Mouse (Mus musculus) c-Kit-positive CD71-positive TER-119-negative erythroid progenitor cells, embryonic 14.5 days (primary cell): ENCODE data around the gene Atr.

Experiments
- DNase-seq: peaks from one replicate; pipeline ENCODE4 v3.0.0-alpha.2; 2013; ENCODE audit warnings: low read depth

Atr gene

DNA sequence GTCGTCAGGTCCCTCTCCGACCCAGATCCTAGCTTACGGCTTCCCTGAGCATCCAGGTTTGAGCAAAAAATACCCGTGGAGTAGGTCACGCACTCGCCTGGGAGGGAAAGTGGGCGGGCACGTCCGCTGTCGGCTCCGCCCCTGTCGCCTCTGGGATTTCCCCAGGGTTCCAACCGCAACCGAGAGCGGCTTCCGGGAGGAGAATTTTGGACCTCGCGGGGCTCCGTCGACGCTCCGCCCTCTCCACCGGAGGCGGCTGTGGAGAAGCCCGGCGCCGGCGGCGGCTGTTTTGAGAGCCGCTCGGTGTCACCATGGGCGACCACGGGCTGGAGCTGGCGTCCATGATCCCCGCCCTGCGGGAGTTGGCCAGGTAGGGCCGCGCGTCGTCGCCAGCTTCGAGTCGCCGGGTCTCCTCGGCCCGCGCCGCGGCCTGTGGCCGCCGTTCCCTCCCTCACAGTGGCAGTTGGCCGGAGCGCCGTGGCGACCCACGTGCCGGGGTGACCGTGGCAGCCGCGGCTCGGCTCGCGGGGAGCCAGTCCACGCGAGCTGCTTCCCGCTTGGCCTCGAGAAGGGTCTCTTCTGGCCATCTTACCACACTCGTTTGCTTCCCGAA, at the start of gene Atr:
Atr (plus strand) TSS at position 184 of the 613 bp plus-strand sequence.
- peak; percentile 89 for DNase-seq

DNA sequence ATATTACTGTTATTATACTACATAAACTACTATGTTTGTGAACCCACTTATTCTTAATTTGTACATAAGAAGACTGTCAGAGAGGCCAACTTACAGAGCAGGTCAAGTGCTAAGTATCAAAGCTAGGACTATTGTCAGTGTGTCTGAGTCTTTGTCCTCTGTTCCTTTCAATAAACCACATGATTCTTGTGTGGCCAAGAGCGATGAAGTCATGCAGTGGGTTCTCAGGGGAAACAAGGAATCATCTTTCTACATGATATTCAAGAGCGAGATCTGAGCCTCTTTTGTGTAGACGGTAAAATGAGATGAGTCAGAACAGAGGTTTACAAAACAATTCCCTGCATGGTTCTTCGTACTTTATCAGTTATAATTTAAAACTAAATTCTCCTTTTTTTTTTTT, 47.8 kb upstream of the Atr start:
- DNase-seq = no peak

DNA sequence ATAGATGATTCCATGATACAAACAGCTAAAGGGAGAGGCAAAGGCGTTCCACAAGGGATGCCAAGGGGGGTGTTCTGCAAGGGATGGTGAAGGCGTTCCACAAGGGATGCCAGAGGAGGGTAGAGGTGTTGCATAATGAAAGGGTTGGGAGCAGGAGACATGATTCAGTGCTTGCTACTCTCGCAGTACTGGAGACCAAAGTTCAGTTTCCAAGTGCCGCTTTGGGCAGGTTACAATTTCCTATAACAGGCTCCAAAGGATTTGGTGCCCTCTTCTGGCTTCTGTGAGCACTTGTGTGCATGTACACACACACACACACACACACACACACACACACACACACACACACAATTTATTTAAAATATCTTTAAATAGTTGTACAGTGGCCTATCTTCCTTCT, 45.6 kb upstream of the Atr start:
- no peak for DNase-seq

DNA sequence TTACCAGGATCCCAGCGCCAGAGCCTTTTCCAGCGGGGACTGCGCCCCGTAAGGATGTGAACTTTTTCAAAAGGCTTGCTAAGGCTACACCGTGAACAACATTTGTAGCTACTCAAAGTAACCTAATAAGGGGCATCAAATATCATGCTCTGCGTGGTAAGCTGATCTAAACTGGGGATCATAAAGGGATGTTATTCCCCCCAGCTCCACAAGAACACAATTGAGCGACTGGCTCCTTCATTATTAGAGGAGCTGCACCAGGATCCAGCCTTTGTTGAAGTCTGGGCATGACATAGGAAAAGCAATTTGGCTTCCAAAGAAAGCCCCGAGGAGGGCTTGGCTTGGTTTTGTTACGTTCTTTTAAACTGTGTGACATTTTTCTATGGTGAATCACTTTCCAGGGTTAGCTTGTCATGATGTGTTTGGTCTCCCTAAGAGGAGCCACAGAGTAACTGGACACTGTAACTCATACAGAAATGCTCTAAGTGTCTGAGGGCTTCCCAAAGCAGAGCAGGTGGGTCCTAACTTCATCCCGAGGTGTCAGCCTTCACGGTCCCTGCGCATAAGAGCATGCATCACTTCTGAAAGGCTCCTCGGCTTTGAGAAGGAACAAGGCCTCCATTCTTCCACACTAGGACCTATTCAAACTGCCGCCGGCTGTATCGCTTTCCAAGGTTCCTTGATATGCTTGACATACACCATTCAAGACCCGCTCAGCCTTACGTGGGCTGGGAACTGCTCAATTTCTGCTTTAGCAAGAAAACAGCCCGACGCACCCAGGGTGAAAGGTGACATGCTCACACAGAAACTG, 43.5 kb upstream of the Atr start:
- DNase-seq = no peak

DNA sequence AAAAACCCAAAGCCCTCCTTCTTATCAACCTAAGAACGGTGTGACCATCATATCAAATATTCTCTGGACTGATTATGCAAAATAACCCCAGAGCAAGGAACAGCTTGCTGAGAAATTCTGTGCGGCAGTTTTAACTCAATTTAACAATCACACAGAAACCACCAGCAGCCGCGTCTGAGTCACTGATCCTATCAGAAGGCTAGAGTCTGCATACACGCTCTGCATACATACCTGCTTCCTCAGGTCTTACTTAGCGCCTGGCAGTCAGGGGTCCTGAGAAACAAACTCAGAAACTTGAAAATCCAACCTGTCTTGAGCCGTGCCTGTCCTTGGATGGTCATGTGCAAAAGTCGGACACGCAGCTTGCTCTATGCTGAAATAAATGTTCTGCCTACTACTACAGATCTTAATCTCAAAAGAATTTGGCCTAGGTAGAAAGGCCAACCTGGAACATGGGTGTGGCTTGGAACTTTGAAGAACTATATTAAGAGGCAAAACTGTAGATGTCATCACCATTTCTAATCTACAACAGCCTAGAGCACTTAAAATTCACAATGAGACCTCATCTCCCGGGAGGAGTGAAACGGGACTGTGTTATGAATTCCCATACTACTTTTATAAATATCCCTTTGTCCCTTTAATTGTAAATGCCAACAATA, 42.3 kb upstream of the Atr start:
- DNase-seq = no peak

DNA sequence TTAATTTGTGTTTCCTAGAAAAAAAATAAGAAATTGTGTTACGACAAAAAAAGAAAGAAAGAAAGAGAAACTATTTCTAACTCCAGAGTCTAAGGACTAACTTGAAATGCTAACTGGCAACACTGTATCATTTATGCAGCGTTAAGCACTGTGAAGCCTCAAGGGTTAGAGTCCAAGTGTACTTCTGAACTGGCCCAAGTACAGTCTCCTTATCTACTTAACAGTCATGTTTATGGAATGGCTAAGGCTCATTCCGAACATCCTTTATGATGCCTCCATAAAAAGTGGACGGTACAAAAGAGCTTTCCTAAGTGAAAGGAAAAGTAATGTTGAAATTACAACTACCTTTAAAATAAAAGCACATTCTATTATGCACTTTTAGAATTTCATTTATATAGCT, 41.7 kb upstream of the Atr start:
- no peak for DNase-seq

DNA sequence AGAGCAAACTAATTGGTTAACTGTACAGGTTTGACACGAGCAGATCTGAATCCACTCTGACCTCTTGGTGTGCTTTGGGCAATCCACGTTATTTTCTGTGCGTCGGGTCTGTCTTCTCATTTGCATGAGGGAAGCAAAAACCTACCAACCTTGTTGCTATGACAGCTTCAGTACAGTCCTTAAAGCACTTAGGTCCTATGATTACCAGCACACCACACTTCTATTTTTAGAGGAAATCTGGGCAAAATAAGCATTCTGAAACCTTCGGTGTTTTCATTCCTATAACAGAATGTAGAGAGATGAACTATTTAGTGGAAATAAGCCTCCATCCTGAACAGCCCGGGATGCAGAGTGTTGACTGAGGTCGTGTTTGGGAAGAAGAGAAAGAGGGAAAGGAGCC, 34.9 kb upstream of the Atr start:
- no peak for DNase-seq

DNA sequence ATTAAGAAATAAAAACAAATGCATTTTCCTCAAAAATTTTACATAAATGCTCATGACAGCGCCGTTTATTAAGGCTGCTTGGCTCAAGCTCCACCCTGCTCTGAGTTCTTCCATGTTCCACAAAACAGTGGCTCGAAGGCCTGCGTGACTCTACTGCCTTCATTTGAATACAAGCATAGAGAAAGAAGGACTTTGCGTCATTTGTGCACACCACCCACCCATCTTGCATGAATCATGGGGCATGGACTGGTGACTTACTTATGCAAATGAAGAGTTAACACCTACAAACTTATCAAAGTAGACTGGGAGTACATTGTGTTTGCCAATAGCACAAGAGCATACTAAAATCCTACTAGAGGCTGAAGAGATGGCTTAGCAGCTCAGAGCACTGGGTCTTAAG, 29.8 kb upstream of the Atr start:
- no peak for DNase-seq

DNA sequence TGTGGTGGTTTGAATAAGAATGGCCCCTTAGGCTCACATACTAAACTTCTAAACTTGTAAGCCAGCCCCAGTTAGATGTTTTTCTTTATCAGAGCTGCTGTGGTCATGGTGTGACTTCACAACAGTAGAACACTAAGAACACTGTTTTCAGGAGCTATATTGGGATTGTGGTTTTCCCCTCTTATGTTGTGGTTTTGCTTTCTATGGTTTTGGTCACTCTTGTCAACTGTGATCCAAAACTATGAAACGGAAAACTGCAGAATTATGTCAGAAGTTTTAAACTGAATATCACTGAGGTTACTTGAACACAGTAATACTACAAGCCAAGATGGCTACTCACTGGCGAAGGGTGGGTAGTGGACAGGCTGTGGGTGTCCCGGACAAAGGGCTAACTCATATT, 24.6 kb upstream of the Atr start:
- no peak for DNase-seq

DNA sequence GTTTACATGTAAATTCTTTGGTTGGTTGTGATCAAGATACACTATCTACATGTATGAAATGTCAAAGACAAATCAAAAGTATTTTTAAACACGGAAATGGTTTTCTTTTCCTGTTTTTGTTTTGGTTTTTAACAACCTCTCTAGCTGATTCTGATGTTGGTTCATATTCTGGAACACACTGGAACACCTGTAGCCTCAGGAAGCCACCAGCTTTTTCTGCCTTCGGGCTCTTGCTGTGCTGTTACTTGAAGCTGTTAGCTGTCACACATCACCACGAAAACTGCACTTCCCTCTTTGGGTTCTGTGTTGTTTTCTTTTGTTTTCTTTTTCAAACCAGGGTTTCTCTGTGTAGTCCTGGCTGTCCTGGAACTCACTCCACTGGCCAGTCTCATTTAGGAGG, 22.6 kb upstream of the Atr start:
- DNase-seq = no peak

DNA sequence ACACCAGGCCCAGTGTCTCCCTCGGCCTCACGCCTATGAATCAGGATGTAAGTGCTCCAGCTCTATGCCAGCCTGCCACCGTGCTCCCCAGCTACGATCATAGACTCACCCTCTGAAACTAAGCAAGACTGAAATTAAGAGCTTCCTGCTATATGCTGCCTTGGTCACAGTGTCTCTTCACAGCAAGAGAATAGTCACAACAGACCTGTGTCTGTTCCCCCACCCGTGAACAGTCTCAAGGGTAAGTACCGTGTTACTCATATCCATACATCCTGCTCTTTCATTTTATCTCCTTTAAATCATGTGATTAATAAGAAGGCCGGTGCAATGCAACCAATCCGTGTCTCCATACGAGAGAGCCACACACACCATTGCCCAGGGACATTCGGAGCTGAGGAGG, 21.7 kb upstream of the Atr start:
- no peak for DNase-seq

DNA sequence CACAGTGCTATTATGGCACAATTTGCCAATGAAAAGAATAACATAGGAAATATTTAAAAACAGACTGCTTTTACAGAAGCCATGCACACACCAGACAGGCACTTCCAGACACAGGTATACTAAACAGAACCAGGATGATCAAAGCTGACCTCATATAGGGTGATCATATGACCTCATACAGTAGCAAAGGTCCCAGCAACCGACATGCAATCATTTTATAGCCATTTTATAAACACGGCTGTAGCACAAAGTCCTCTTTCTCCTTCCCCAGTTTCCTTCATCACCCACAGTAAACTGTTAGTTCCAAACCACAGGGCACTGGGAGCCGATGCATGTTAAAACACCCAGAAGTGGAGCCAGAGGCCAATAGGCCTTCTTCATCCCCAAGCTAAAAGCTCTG, 18.0 kb upstream of the Atr start:
- DNase-seq = no peak

DNA sequence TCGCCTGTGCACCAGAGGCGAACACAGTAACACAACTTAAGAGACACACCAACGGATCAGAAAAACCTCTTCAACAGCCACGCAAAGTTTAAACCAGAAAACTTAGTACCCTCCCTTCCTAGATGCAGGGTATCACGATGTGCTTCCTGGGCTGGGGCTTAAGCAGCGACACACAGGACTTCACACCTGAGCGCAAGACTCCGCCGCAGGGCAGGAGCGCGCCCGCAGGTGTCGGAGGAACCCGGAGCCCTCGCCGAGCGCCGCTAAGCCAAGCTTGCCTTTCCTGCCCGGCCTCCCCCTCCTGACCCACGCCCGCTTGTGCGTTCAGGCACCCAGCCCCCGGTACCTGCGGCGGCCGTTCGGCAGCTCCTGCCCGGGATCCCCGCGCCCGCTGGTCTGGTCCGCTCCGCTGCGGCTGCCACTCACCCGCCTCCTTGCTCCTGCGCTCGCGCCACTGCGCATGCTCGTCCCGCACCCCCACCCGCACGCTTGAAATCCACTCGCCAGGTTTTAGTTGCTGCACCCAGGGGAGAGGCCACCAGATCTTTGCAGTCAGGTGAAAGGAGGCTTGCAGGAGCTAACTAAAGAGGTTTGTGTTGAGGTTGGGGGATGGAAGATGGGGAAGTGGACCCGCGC, 12.5 kb upstream of the Atr start, which contains the start of gene Pls1:
Pls1 (minus strand) TSS at position 487 of the 636 bp plus-strand sequence.
- no peak for DNase-seq

DNA sequence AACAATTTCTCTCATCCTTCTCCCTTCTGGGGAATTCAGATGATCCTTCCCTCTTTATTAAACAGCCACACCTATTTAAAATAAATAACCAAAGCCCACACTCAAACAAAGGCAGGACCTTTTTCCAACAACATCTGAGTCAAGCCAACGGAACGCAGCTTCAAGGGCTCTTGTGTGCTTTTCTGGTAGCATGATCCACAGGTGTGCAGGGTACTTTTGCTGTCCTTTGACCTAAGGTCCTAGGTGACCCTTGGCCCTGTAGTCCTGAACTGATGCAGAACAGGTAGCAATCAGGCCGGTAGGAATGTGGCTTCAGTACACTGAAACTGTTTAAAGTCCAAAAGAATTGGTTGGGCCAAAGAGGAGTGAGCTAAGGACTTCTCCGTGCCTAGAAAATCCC, 11.7 kb upstream of the Atr start:
- no peak for DNase-seq

DNA sequence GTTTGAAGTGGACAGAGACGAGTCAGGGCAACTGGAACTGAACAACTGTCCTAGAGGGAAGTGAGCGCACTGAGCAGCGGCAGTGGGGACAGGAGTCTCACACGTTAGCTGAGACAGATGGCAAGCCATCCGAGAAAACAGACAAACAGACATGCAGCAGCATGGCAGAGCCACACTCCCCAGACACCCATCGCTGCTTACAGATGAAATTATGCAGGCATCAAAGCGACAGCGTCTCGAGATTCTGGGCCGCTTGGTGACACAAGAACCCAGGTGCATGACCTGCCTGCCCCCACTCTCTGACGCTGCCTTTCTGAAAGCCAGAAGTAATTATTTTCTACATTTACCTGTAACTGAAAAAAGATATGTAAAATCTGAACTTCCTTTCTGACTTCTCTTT, 5.7 kb upstream of the Atr start:
- DNase-seq = no peak

DNA sequence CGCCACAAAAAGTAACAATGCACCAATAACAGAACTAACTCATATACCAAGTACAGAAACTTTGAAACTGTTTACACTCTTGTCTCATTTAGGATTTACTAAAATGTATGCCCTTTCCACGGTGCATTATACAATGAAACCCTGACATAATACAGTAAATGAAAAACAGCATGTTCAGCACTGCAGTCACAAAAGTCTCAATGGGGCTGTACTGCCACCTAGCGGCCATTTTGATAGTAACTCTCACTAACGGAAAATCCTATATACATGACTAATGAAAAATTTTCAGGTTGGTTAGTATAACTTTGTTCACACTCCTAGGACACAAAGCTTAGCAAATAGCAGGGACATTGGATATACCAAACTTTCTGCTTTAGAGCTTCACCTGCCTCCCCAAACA, 4.5 kb upstream of the Atr start:
- peak; percentile 80 for DNase-seq

DNA sequence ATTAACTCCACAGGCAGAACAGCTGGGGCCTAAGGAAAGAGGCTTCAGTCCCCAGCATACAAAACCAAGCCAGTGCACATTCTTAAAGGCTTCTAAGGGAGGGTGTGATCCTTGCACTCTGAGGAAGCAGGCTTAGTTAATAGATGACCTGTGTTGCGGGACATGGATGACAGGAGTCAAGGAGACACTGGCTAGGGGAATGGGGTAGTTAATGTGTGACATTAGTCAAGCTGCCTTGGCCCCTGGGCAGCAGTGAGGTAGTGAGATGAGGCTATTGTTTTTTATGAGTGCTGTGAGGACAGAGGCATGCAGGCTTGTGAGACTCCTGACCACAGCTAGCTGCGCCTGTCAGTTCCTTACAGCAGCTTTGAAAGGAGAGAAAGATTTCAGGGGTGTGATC, 2.5 kb upstream of the Atr start:
- DNase-seq = no peak

DNA sequence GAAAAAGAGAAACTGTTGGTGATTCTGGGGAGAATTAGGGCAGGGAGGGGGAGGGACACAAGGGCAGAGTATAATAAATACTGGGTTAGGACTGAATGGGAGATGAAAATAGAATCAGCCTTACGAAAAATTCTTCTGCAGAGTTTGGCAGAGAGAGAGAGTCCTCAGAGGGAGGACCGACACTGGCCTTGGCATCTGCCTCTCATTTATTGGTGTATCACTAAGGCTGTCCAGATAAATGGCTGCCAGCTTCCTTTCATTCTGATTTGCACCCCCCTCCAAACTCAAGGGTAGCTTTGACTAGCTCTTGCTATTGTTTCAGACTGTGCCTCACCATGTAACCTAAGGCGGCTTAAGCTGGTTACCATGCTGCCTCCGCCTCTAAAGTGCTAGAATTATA, 1.4 kb upstream of the Atr start:
- no peak for DNase-seq

DNA sequence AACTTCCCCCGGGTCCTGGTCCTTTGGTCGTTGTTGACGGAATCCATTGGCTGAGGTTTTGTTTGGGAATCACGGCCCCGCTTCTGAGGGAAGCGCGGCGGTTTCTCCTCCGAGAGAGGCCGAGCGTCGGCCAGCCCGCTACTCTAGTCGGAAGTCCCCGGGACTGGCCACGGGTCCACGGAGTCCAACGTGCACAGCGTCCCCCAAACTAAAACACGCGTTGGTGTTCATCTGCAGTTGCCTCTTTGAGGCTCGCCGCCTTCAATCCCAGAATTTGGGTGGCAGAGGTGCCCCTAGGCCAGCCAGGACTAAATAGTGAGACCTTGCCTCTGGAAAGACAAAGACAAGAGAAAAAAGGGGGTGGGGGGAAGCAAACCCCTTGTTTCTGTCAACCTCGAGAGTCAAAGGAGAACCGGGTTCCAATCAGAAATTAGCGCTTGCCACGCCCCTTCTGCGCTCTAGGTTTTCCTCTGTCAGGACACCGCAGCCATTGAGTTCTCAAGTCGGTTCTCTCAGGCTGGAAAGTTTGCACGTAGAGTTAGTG, 702 bp downstream of the Atr start:
- peak; percentile 74 for DNase-seq

DNA sequence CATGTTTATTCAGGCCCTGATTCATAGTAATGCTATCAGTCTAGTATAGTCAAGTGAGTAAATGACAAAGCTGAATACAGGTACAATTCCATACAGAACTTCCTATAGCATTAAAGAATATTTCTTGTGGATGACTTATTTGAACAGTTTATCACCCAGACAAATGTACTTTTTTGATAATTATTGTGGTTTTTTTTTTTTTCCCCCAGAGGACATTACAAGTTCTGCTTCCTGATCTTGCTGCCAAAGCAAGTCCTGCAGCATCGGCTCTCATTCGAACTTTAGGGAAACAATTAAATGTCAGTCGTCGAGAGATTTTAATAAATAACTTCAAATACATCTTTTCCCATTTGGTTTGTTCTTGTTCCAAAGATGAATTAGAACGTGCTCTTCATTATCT, 20.8 kb downstream of the Atr start:
- DNase-seq = no peak

DNA sequence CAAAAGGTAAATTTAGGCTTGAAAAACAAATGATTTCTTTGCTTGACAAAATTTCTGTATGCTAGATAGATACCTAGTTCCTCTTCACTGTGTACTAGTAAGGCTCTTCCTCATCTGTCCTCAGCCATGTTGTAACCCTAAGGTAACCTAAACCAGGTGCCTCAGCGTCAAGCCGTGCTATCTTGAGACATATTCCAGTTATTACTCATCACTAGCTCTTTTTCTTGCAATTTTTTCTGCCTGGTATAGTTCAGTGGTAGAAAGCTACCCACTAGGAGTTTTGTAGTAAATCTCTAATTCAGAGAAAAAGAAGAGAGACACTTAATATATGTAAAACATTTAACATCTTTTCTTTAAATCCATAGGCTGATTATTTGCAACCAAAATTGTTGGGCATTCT, 25.4 kb downstream of the Atr start:
- no peak for DNase-seq

DNA sequence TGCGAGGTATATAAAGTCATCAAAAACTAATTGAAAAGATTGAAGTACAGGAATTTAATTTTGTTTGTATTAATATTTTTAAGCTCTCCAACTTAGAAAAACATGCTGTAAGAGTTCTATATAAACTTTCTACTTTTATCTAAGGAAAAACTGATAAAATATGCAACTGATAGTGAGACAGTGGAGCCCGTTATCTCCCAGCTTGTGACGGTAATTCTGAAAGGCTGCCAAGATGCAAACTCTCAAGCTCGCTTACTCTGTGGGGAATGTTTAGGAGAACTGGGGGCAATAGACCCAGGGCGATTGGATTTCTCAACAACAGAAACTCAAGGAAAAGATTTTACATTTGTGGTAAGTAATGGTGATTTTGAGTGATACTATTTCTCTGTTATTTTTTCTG, 40.0 kb downstream of the Atr start:
- DNase-seq = peak; percentile 6

DNA sequence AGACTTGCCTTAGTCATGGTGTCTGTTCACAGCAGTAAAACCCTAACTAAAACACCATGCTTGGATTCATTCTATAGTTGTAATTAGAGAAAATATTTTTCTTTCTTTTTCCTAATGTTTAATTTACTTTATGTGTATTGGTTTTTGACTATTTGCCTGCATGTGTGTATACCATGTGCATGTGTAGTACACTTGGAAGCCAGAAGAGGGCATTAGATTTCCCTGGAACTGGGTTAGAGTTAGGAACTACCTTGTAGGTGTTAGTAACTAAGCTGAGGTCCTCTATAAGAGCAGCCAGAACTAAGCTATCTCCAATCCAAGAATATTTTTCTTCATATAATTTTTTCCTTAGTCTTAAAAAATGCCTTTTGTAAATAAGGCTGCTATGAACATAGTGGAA, 75.5 kb downstream of the Atr start:
- DNase-seq = no peak
